Mouse (Mus musculus) liver, embryonic 11.5 days (tissue): Measurements from ENCODE around the gene Ddah1. TPM values are rescaled to one million over a fixed set of nuclear protein-coding genes. Genes with fewer than 3 reads are reported as not detected.

ENCODE experiments used
- ATAC-seq: fragments of 200-750 bp; cut with Nextera tagmentation; replicated peaks from 2 replicates; pipeline ENCODE4 v1.8.0; 2017; ENCODE audit warnings: moderate number of reproducible peaks, mild to moderate bottlenecking, moderate TSS enrichment, moderate library complexity; ENCODE audit not compliant: low FRiP score
- DNase-seq: peaks from one replicate; pipeline ENCODE4 v3.0.0-alpha.2; 2017; ENCODE audit warnings: low spot score
- H3K27ac ChIP-seq: fragments of 300-500 bp; sonication (generic); 2 replicates; pipeline ENCODE4 v1.5.1; 2014; ENCODE audit warnings: mild to moderate bottlenecking, low read depth, low read length, control low read depth
- H3K27me3 ChIP-seq: fragments of 300-500 bp; sonication (generic); replicated peaks from 2 replicates; pipeline ENCODE4 v1.6.1; 2014; ENCODE audit warnings: low read length, mixed read lengths; ENCODE audit not compliant: control insufficient read depth, insufficient read depth
- H3K36me3 ChIP-seq: fragments of 300-500 bp; sonication (generic); 2 replicates; pipeline ENCODE4 v1.6.1; 2014; ENCODE audit warnings: mild to moderate bottlenecking, low read length, moderate library complexity, mixed read lengths; ENCODE audit not compliant: control insufficient read depth, insufficient read depth
- H3K4me1 ChIP-seq: fragments of 300-500 bp; sonication (generic); replicated peaks from 2 replicates; pipeline ENCODE4 v1.6.1; 2014; ENCODE audit warnings: low read length, mixed read lengths; ENCODE audit not compliant: control insufficient read depth, insufficient read depth
- H3K4me2 ChIP-seq: fragments of 300-500 bp; sonication (generic); 2 replicates; pipeline ENCODE4 v1.6.1; 2014; ENCODE audit warnings: mild to moderate bottlenecking, control low read depth, moderate library complexity
- H3K4me3 ChIP-seq: fragments of 300-500 bp; sonication (generic); 2 replicates; pipeline ENCODE4 v1.5.1; 2014; ENCODE audit warnings: low read depth, low read length, control low read depth
- H3K9ac ChIP-seq: fragments of 300-500 bp; sonication (generic); 2 replicates; pipeline ENCODE4 v1.6.1; 2014; ENCODE audit warnings: low read depth, low read length, control low read depth
- H3K9me3 ChIP-seq: fragments of 300-500 bp; sonication (generic); 2 replicates; pipeline ENCODE4 v1.6.1; 2016; ENCODE audit warnings: low read length, inconsistent platforms, mixed read lengths; ENCODE audit not compliant: control insufficient read depth
- WGBS: fragments of 180-500 bp; shearing (Covaris S2); extraction: QIAGEN DNeasy Blood & Tissue Kit; methylation state at CpG from one replicate; pipeline ENCODE4 v1.1.7; 2014; 5-methylcytosine and 5-hydroxymethylcytosine counted together
- polyA plus RNA-seq: library from polyadenylated mRNA; unstranded; fragments of >200 nt; fragmentation: Nextera tagmentation; extraction: Ambion mirVana; gene quantifications from 2 replicates; pipeline ENCODE4 v1.2.1, GENCODE M21; 2014

Gene Ddah1
- polyA plus RNA-seq, 1 experiment from 2014 or later, result 50.2 TPM

DNA sequence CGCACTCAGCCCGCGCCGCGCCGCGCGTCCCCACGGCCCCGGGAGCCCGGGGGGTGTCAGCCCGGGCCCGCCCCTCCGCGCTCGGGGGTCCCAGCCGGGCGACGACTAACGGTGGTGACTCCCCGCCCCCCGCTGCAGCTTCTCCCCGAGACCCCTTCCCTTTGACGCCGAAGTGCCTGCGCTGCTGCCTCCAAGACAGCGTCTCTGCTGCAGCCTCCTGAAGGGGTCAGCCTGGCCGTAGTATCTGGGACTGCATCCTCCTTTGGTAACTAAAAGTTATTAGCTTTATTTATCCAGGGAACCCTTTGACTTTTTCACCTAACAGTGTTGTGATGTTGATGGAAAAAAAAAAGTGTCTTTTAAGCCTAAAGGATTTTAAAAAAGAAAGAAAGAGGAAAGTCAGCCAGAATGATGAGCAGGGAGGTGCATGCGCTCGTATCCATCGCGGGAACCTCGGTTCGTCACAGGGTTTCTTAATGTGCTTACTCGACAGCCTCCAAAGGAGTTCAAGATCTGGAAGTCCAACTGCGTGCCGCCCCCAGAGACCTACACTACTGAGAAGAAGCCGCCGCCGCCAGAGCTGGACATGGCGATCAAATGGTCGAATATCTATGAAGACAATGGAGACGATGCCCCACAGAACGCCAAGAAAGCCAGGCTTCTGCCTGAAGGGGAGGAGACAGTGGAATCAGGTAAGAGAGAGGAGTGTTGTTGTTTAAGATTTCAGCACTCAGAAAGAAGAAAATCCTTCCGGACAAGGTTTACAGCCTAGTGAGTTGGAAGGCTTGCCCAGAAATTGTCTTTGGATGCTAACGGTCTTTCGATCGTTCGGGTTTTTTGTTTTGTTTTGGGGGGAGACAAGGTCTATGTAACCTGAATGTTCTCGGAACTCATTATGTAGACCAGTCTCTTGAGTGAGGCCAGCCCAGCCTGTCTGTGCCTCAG is 180.2 kb downstream of the Ddah1 start:
- Histone ChIP-seq H3K36me3 (peaks cover 6% of the 10 kb centered on the region; the same call in 1 of the 2 replicates), H3K4me3 (peak overlapping the region; percentile 87), H3K9ac (peak overlapping the region; percentile 75), H3K4me1 (peaks cover 18% of the 10 kb centered on the region), H3K27ac (no peak overlapping the region), H3K27me3 (no peaks in the 10 kb centered on the region), H3K9me3 (no peaks in the 10 kb centered on the region), H3K4me2 (peak overlapping the region; percentile 86)
- no peak for DNase-seq
- 17% methylated on average over 48 of the region's 50 CpGs for WGBS
- no peak for ATAC-seq

GRCm38 (mm10) chr3:145939402-145939801 is 180.9 kb downstream of the Ddah1 start:
- Histone ChIP-seq H3K9ac (no peak overlapping the region), H3K9me3 (no peaks in the 10 kb centered on the region), H3K4me2 (peak overlapping the region; percentile 86), H3K27me3 (no peaks in the 10 kb centered on the region), H3K27ac (no peak overlapping the region), H3K36me3 (peaks cover 11% of the 10 kb centered on the region; the same call in 1 of the 2 replicates), H3K4me1 (peaks cover 20% of the 10 kb centered on the region), H3K4me3 (peak overlapping the region; percentile 87)
- DNase-seq, result no peak
- peak; percentile 72 for ATAC-seq
- 53% methylated on average over 12 of the region's 12 CpGs for WGBS

DNA sequence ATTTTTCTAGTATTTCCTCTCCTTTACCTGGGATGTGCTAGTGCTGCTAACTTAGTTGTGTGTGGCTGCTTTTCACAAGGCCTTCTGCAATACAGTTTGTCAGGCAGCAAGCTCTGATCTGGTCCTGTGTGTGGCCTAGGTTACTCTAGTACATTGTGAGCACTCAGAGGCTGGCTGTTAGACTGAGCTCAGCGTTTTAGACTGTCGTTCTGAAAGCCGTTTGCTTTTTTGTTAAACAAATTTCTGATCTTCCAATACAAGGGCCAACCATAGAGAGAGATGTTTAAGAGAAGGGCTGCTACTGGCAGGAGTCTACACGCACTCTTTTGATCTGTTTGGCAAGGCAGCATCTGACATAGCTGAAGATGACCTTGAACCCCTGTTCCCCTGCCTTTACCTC is 181.5 kb downstream of the Ddah1 start:
- DNase-seq (no peak), ATAC-seq (no peak)
- Histone ChIP-seq H3K27ac (no peak overlapping the region), H3K4me2 (peak overlapping the region; percentile 86), H3K4me3 (no peak overlapping the region), H3K27me3 (no peaks in the 10 kb centered on the region), H3K36me3 (peaks cover 12% of the 10 kb centered on the region; the same call in 1 of the 2 replicates), H3K9ac (no peak overlapping the region), H3K9me3 (no peaks in the 10 kb centered on the region), H3K4me1 (peaks cover 21% of the 10 kb centered on the region)
- 87% methylated on average over 4 of the region's 4 CpGs for WGBS

GRCm38 (mm10) chr3:145941971-145942370 is 183.5 kb downstream of the Ddah1 start:
- 4% methylated on average over 3 of the region's 3 CpGs for WGBS
- Histone ChIP-seq H3K27ac (no peak overlapping the region), H3K4me3 (no peak overlapping the region), H3K27me3 (no peaks in the 10 kb centered on the region), H3K4me1 (peaks cover 21% of the 10 kb centered on the region), H3K4me2 (no peak overlapping the region), H3K9ac (no peak overlapping the region), H3K9me3 (no peaks in the 10 kb centered on the region), H3K36me3 (peaks cover 12% of the 10 kb centered on the region; the same call in 1 of the 2 replicates)
- DNase-seq (no peak), ATAC-seq (0 out of 2 replicates have a peak, but pooled peaks have one; percentile 9)

Other genes with a start within 250 kb of the Ddah1 start
- 36.0 and 38.5 TPM in 2 replicates for gene Znhit6, start 182.5 kb upstream of the Ddah1 start, polyA plus RNA-seq
- 14.2 and 16.4 TPM in 2 replicates for gene Ccn1, start 108.7 kb upstream of the Ddah1 start, polyA plus RNA-seq
- gene Bcl10, start 164.1 kb downstream of the Ddah1 start, polyA plus RNA-seq, result 36.5 and 39.1 TPM in 2 replicates
- 37.4 and 39.6 TPM in 2 replicates for gene 2410004B18Rik, start 179.3 kb downstream of the Ddah1 start, polyA plus RNA-seq
- 1.7 and 2.1 TPM in 2 replicates for gene Syde2, start 229.2 kb downstream of the Ddah1 start, polyA plus RNA-seq